Mouse (Mus musculus) embryonic facial prominence, embryonic 11.5 days (tissue): ENCODE measurements around the gene Ank3. TPM values are rescaled to one million over a fixed set of nuclear protein-coding genes. Genes with fewer than 3 reads are reported as not detected.

Experiments
- ATAC-seq: fragments of 200-750 bp; cut with Nextera tagmentation; replicated peaks from 2 replicates; pipeline ENCODE4 v1.8.0; 2017; ENCODE audit warnings: low read depth; ENCODE audit not compliant: insufficient number of reproducible peaks, low FRiP score, low TSS enrichment
- DNase-seq: peaks from one replicate; pipeline ENCODE4 v3.0.0-alpha.2; 2015; ENCODE audit warnings: low spot score
- H3K27ac ChIP-seq: fragments of 300-500 bp; sonication (generic); replicated peaks from 2 replicates; pipeline ENCODE4 v1.5.1; 2014; ENCODE audit warnings: mild to moderate bottlenecking, low read depth, low read length, control low read depth
- H3K27me3 ChIP-seq: fragments of 300-500 bp; sonication (generic); 2 replicates; pipeline ENCODE4 v1.6.1; 2014; ENCODE audit warnings: mild to moderate bottlenecking, low read length, moderate library complexity, mixed read lengths; ENCODE audit not compliant: control insufficient read depth, insufficient read depth
- H3K36me3 ChIP-seq: fragments of 300-500 bp; sonication (generic); replicated peaks from 2 replicates; pipeline ENCODE4 v1.6.1; 2014; ENCODE audit warnings: low read depth, mild to moderate bottlenecking, low read length, moderate library complexity, mixed read lengths; ENCODE audit not compliant: control insufficient read depth, insufficient read depth
- H3K4me1 ChIP-seq: fragments of 300-500 bp; sonication (generic); 2 replicates; pipeline ENCODE4 v1.6.1; 2014; ENCODE audit warnings: low read length, mixed read lengths; ENCODE audit not compliant: control insufficient read depth, insufficient read depth
- H3K4me2 ChIP-seq: fragments of 300-500 bp; sonication (generic); 2 replicates; pipeline ENCODE4 v1.6.1; 2014; ENCODE audit warnings: low read depth, mild to moderate bottlenecking, control low read depth, low read length, moderate library complexity
- H3K4me3 ChIP-seq: fragments of 300-500 bp; sonication (generic); 2 replicates; pipeline ENCODE4 v1.5.1; 2014; ENCODE audit warnings: low read depth, low read length, control low read depth
- H3K9ac ChIP-seq: fragments of 300-500 bp; sonication (generic); replicated peaks from 2 replicates; pipeline ENCODE4 v1.6.1; 2014; ENCODE audit warnings: mild to moderate bottlenecking, control low read depth, low read length
- H3K9me3 ChIP-seq: fragments of 300-500 bp; sonication (generic); replicated peaks from 2 replicates; pipeline ENCODE4 v1.6.1; 2016; ENCODE audit warnings: mild to moderate bottlenecking, low read length, inconsistent platforms, mixed read lengths; ENCODE audit not compliant: control insufficient read depth
- WGBS: fragments of 180-500 bp; shearing (Covaris S2); extraction: QIAGEN DNeasy Blood & Tissue Kit; methylation state at CpG from one replicate; pipeline ENCODE4 v1.1.7; 2014; 5-methylcytosine and 5-hydroxymethylcytosine counted together
- polyA plus RNA-seq: library from polyadenylated mRNA; unstranded; fragments of >200 nt; fragmentation: Nextera tagmentation; extraction: Ambion mirVana; gene quantifications from 2 replicates; pipeline ENCODE4 v1.2.1, GENCODE M21; 2014

Ank3 gene
- polyA plus RNA-seq, 1 experiment from 2014 or later, result 32.5 TPM

DNA sequence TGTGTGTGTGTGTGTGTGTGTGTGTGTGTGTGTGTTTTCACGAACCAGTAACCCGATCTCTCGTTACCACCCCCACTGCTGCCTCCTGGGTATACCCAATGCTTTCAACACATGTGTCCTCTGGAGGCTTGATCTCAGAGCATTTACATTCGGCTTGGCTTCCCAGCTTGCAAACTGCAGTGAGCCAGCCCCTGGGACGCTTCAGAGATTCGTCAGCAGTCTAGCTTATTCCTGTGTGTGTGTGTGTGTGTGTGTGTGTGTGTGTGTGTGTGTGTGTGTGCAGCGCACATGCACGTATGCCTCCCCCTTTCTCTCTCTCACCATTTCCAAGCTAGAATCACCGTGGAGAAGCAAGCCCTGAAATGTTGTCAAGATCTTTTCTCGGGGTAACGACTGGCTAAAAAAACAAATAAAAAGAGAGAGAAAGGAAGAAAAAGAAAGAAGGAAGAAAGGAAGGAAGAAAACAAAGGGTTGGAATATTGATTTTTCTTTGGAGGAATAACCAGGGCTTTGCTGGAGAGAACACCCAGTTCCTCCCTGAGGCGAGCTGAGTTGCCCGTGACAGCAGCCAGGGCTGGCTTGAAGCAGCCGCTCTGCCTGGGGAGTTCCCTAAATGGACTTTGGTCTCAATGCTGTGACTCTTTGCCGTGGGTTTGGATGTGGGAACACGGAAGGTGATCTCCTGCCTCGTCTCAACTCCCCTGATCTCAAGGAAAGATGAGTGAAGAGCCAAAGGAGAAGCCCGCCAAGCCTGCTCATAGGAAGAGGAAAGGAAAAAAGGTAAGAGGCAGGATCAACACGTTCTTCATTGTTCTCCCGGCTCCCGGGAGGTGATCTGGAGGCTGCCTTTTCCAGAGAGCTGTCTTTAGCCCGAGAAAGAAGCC is 135.2 kb downstream of the Ank3 start:
- Histone ChIP-seq H3K4me3 (peak overlapping the region; percentile 31), H3K27ac (peak overlapping the region; percentile 8; the same call in 1 of the 2 replicates), H3K9ac (peak overlapping the region; percentile 63), H3K9me3 (no peaks in the 10 kb centered on the region), H3K4me1 (no peaks in the 10 kb centered on the region), H3K4me2 (peak overlapping the region; percentile 31), H3K27me3 (no peaks in the 10 kb centered on the region), H3K36me3 (no peaks in the 10 kb centered on the region)
- 1% methylated on average over 22 of the region's 22 CpGs for WGBS
- DNase-seq, result peak; percentile 84
- peak; percentile 87 for ATAC-seq

DNA sequence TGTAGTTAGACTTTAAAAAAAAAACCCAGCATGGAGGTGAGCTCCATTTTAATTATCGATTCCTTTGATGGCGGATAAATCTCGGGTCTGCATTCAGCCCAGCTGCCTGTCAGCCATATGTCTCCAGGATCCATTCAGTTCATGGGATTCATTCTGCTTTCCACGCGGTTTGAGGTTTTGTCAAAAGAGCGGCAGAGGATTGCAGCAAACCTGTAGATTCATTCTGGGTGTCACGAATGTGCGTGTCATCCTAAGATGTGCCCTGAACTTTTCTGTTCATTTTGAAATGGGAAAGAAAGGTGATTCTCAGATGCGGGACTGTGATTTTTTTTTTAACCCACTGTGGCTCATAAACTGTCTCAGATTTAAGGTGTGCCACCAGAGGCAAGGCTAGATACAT is 136.1 kb downstream of the Ank3 start:
- Histone ChIP-seq H3K4me3 (peak overlapping the region; percentile 31), H3K9me3 (no peaks in the 10 kb centered on the region), H3K9ac (peak overlapping the region; percentile 35), H3K36me3 (no peaks in the 10 kb centered on the region), H3K4me2 (peak overlapping the region; percentile 31), H3K27ac (no peak overlapping the region), H3K4me1 (no peaks in the 10 kb centered on the region), H3K27me3 (no peaks in the 10 kb centered on the region)
- ATAC-seq, result no peak
- DNase-seq, result peak; percentile 48
- 48% methylated on average over 9 of the region's 9 CpGs for WGBS

DNA sequence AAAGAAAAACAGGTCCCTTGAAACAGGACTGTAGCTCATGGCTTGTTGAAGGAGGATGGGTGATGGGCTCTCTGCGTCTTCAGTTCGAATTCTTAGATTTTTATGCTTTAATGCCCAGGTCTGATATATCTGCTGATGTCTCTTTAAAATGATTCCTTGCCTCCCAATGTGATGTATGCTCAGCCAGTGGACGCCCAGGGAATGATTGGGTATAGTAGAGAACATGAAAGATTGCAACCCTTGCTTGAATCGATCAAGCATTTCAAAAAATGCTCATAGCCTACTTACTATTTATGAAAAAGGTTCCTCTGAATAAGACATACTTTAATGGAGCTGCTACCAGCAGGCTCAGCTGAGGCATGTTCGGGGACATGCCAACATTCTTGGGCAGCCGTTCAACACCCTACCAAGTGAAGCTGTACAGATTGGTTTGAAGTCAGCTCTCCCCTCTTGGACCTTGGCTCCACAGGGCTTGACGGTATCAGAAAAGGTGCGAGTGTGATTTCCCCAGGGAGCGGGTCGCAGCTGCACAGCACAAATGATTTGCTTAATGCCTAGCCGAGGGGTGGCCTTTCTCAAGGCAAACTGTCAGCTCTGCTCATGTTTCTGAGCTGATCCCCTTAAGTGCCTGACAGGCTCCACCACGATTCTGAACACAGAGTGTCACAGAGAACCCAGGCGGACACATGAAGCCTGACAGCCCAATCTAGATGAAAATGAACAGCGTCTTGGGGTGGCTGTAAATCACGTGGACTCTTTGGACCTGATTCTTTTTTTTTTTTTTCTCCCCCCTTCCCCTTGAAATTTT is 136.8 kb downstream of the Ank3 start:
- H3K4me1 ChIP-seq, result no peaks in the 10 kb centered on the region
- H3K4me2 ChIP-seq, result peak overlapping the region; percentile 31
- no peaks in the 10 kb centered on the region for H3K9me3 ChIP-seq
- no peaks in the 10 kb centered on the region for H3K27me3 ChIP-seq
- DNase-seq, result peak; percentile 42
- peak overlapping the region; percentile 31 for H3K4me3 ChIP-seq
- ATAC-seq, result peak; percentile 74
- WGBS, result 38% methylated on average over 15 of the region's 15 CpGs
- no peak overlapping the region for H3K27ac ChIP-seq
- H3K9ac ChIP-seq, result peak overlapping the region; percentile 35
- H3K36me3 ChIP-seq, result no peaks in the 10 kb centered on the region; the same call in 1 of the 2 replicates

DNA sequence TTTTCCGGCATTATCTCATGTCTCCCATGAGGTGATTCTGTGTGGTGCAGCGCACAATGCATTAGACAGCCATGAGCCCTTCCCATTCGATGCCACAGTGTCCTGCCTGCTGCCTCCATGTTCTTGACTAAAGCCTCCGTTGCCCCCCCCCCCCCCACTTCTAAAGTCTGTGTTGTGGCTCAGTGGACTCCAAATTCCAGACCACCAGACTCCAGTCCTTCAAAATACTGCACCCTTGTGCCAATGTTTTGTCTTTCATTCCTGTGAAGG is 137.3 kb downstream of the Ank3 start:
- Histone ChIP-seq H3K27ac (no peak overlapping the region), H3K4me1 (no peaks in the 10 kb centered on the region), H3K36me3 (no peaks in the 10 kb centered on the region; the same call in 1 of the 2 replicates), H3K4me3 (peak overlapping the region; percentile 31), H3K9ac (no peak overlapping the region), H3K27me3 (no peaks in the 10 kb centered on the region), H3K4me2 (peak overlapping the region; percentile 31; the same call in 1 of the 2 replicates), H3K9me3 (no peaks in the 10 kb centered on the region)
- no peak for DNase-seq
- ATAC-seq, result no peak
- WGBS, result 62% methylated on average over 4 of the region's 4 CpGs

DNA sequence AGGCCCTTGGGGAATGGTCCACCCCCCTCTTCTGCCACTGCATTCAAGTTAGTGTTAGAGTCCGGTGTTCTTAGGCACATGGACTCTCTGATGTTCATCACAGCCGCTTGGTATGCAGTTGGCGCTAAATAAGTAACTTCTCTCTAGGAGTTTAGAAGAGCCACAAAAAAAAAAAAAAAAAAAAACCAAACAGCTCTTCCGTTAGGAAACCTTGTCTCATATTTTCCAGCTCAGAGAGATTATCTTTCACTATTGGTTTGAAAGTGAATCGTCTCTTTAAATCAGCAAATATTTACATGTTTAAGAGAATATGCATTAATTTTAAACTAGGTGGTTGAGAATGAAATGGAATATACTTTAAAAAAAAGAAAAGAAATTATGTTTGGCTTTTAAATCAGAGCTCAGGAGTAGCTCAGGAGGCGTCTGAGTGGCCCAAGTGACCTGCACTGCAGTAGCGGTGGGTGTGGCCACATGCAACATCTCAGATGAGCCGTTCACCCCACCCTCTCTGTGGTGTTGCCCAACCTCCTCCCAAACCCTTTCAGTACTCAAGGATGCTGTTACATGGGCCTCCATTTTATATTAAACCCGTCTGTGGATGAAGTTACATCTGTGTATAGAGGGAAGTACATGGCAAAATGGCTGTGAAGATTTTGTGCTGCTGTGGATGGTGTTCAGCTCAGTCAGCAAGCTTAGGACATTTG is 138.0 kb downstream of the Ank3 start:
- H3K9ac ChIP-seq, result no peak overlapping the region
- DNase-seq (peak; percentile 24), ATAC-seq (no peak)
- H3K9me3 ChIP-seq, result no peaks in the 10 kb centered on the region
- H3K4me1 ChIP-seq, result no peaks in the 10 kb centered on the region
- H3K4me2 ChIP-seq, result no peak overlapping the region
- 60% methylated on average over 9 of the region's 9 CpGs for WGBS
- no peaks in the 10 kb centered on the region for H3K27me3 ChIP-seq
- peak overlapping the region; percentile 31; the same call in 1 of the 2 replicates for H3K4me3 ChIP-seq
- no peaks in the 10 kb centered on the region; the same call in 1 of the 2 replicates for H3K36me3 ChIP-seq
- no peak overlapping the region for H3K27ac ChIP-seq

DNA sequence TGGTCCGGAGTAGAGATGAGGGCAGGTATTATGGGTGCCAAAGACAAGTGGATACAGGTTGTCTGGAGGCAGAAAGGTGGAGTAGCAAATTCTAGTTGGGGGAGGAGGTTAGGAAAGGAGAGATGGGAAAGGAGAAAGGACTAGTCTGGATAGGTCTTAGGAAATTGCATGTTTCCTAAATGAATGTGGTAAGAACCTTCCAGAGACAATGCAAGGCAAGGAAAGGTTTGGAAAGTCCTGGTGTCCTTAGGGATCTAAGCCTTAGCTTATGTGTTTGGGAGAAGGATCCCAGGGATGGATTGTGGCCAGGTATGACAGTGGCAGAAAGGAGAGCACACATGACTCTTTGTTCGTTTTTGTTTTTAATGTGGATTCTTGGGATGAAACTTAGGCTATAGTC is 139.7 kb downstream of the Ank3 start:
- 90% methylated on average over 2 of the region's 2 CpGs for WGBS
- ATAC-seq, result no peak

DNA sequence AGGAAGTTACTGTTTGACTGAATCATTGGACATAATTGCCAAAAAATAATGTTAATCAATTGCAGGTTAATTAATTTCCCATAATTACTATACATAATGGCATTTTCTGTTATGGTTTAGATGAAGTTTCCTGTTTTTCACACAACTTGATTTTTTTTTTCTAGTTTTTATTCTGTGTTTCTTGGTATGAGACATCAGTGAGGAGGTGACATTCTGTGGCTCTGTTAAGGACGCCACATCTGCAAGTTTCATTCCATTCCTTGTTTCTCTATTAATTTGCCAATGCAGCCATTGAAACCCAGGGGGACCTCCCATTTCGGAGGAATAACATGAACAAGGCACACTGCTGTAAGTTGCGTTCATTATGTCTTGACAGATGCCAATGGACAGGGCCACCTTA is 143.9 kb downstream of the Ank3 start:
- WGBS, result 82% methylated on average over 3 of the region's 3 CpGs
- no peak overlapping the region for H3K4me2 ChIP-seq
- no peak overlapping the region for H3K27ac ChIP-seq
- DNase-seq, result no peak
- no peaks in the 10 kb centered on the region; the same call in 1 of the 2 replicates for H3K36me3 ChIP-seq
- H3K27me3 ChIP-seq, result no peaks in the 10 kb centered on the region
- H3K4me1 ChIP-seq, result no peaks in the 10 kb centered on the region
- ATAC-seq, result no peak
- H3K4me3 ChIP-seq, result no peak overlapping the region
- no peak overlapping the region for H3K9ac ChIP-seq
- no peaks in the 10 kb centered on the region for H3K9me3 ChIP-seq

More for the DNA sequence above, 139.7 kb downstream of the Ank3 start:
- no peaks in the 10 kb centered on the region for H3K4me1 ChIP-seq
- no peak overlapping the region for H3K4me2 ChIP-seq
- no peak overlapping the region for H3K27ac ChIP-seq
- no peaks in the 10 kb centered on the region; the same call in 1 of the 2 replicates for H3K36me3 ChIP-seq
- no peak overlapping the region for H3K9ac ChIP-seq
- no peaks in the 10 kb centered on the region for H3K9me3 ChIP-seq
- no peak overlapping the region for H3K4me3 ChIP-seq
- DNase-seq, result no peak
- H3K27me3 ChIP-seq, result no peaks in the 10 kb centered on the region
